Mouse (Mus musculus) gastrocnemius, postnatal 25 days (tissue): ENCODE data around the gene Itga2b. TPM values are rescaled to one million over a fixed set of nuclear protein-coding genes. Genes with fewer than 3 reads are reported as not detected.

Experiments
- DNase-seq: peaks from one replicate; pipeline ENCODE4 v3.0.0; 2022
- total RNA-seq, 2 experiments: library from RNA; stranded (reverse); gene quantifications; 1 replicate in 1 of 2; 2 replicates in 1 of 2; pipeline ENCODE4 v1.2.3; 2021

Gene Itga2b
- total RNA-seq, 2 experiments from 2014 or later, result 1.4 to 1.6 TPM

- no peak for DNase-seq
Measured at GRCm38 (mm10) chr11:102460541-102460940, 9.4 kb downstream of the Itga2b start.

GRCm38 (mm10) chr11:102455740-102456396 is 14.1 kb downstream of the Itga2b start:
- DNase-seq, result peak; percentile 63

- DNase-seq, result no peak
Measured at GRCm38 (mm10) chr11:102453131-102453530, 16.8 kb downstream of the Itga2b start.

GRCm38 (mm10) chr11:102449043-102450008 is 20.6 kb downstream of the Itga2b start:
- DNase-seq, result no peak

- DNase-seq, result no peak
Measured at GRCm38 (mm10) chr11:102448327-102448726, 21.6 kb downstream of the Itga2b start.

GRCm38 (mm10) chr11:102447497-102447896 is 22.4 kb downstream of the Itga2b start, which contains the start of gene Fam171a2:
TSS of gene Fam171a2 (minus strand) at chr11:102447682.
- peak; percentile 69 for DNase-seq

GRCm38 (mm10) chr11:102446581-102447461 is 23.1 kb downstream of the Itga2b start:
- no peak for DNase-seq

GRCm38 (mm10) chr11:102445891-102446361 is 24.0 kb downstream of the Itga2b start:
- no peak for DNase-seq

GRCm38 (mm10) chr11:102445264-102445890 is 24.5 kb downstream of the Itga2b start:
- no peak for DNase-seq

GRCm38 (mm10) chr11:102444781-102445180 is 25.1 kb downstream of the Itga2b start:
- no peak for DNase-seq

- DNase-seq, result no peak
Measured at GRCm38 (mm10) chr11:102444321-102444720, 25.6 kb downstream of the Itga2b start.

GRCm38 (mm10) chr11:102443740-102444139 is 26.2 kb downstream of the Itga2b start:
- no peak for DNase-seq

GRCm38 (mm10) chr11:102442089-102442488 is 27.8 kb downstream of the Itga2b start:
- no peak for DNase-seq

- DNase-seq, result no peak
Measured at GRCm38 (mm10) chr11:102441434-102441833, 28.5 kb downstream of the Itga2b start.

- no peak for DNase-seq
Measured at GRCm38 (mm10) chr11:102440255-102440654, 29.7 kb downstream of the Itga2b start.

- no peak for DNase-seq
Measured at GRCm38 (mm10) chr11:102439093-102440082, 30.5 kb downstream of the Itga2b start.

GRCm38 (mm10) chr11:102438212-102439092 is 31.5 kb downstream of the Itga2b start:
- peak; percentile 67 for DNase-seq

GRCm38 (mm10) chr11:102437120-102438061 is 32.5 kb downstream of the Itga2b start:
- peak; percentile 53 for DNase-seq
